Mouse (Mus musculus) lung, postnatal 0 days (tissue): ENCODE measurements around the gene Aldh1a7. TPM values are rescaled to one million over a fixed set of nuclear protein-coding genes. Genes with fewer than 3 reads are reported as not detected.
A peak's percentile ranks its signal among the peaks of the same experiment; 100 is the strongest.

Experiments
- ATAC-seq: fragments of 200-750 bp; cut with Nextera tagmentation; 2 replicates; pipeline ENCODE4 v1.8.0; 2017; ENCODE audit warnings: moderate library complexity
- DNase-seq: peaks from one replicate; pipeline ENCODE4 v3.0.0-alpha.2; 2016; ENCODE audit warnings: low spot score
- H3K27ac ChIP-seq: fragments of 300-500 bp; sonication (generic); 2 replicates; pipeline ENCODE4 v1.5.1; 2014; ENCODE audit warnings: antibody characterized with exemption, mild to moderate bottlenecking, low read length, mixed read lengths
- H3K27me3 ChIP-seq: fragments of 300-500 bp; sonication (generic); replicated peaks from 2 replicates; pipeline ENCODE4 v1.6.1; 2014; ENCODE audit warnings: low read length, mixed read lengths; ENCODE audit not compliant: insufficient read depth
- H3K36me3 ChIP-seq: fragments of 300-500 bp; sonication (generic); 2 replicates; pipeline ENCODE4 v1.6.1; 2014; ENCODE audit warnings: low read length, mixed read lengths; ENCODE audit not compliant: insufficient read depth
- H3K4me1 ChIP-seq: fragments of 300-500 bp; sonication (generic); 2 replicates; pipeline ENCODE4 v1.6.1; 2014; ENCODE audit warnings: antibody characterized with exemption, low read depth, low read length, mixed read lengths; ENCODE audit not compliant: insufficient read depth
- H3K4me2 ChIP-seq: fragments of 300-500 bp; sonication (generic); replicated peaks from 2 replicates; pipeline ENCODE4 v1.6.1; 2014; ENCODE audit warnings: low read depth, mild to moderate bottlenecking, low read length, moderate library complexity, mixed read lengths
- H3K4me3 ChIP-seq: fragments of 300-500 bp; sonication (generic); 2 replicates; pipeline ENCODE4 v1.5.1; 2014; ENCODE audit warnings: low read depth, low read length
- H3K9ac ChIP-seq: fragments of 300-500 bp; sonication (generic); replicated peaks from 2 replicates; pipeline ENCODE4 v1.6.1; 2014; ENCODE audit warnings: low read depth, mild to moderate bottlenecking
- H3K9me3 ChIP-seq: fragments of 300-500 bp; sonication (generic); 2 replicates; pipeline ENCODE4 v1.6.1; 2016; ENCODE audit warnings: low read length, mixed read lengths
- CTCF ChIP-seq: IDR thresholded peaks from 2 replicates; pipeline ENCODE4 v1.5.1; 2016; ENCODE audit warnings: antibody characterized with exemption, mild to moderate bottlenecking
- EP300 ChIP-seq: IDR thresholded peaks from 2 replicates; pipeline ENCODE4 v1.6.1; 2016; ENCODE audit warnings: antibody characterized with exemption, mild to moderate bottlenecking, control low read depth
- WGBS: fragments of 180-500 bp; shearing (Covaris S2); extraction: QIAGEN DNeasy Blood & Tissue Kit; methylation state at CpG from one replicate; pipeline ENCODE4 v1.1.7; 2014; 5-methylcytosine and 5-hydroxymethylcytosine counted together
- polyA plus RNA-seq: library from polyadenylated mRNA; unstranded; fragments of >200 nt; fragmentation: Nextera tagmentation; extraction: Ambion mirVana; gene quantifications from 2 replicates; pipeline ENCODE4 v1.2.1, GENCODE M21; 2015

Aldh1a7 gene
- polyA plus RNA-seq, 1 experiment from 2014 or later, result 62.4 TPM

- DNase-seq (no peak), ATAC-seq (no peak)
- 68% methylated on average over 1 of the region's 1 CpGs for WGBS
Measured at GRCm38 (mm10) chr19:20744630-20745029, 17.3 kb upstream of the Aldh1a7 start.

GRCm38 (mm10) chr19:20728278-20728677, 916 bp upstream of the Aldh1a7 start:
- no peaks in the 10 kb centered on the region for H3K4me1 ChIP-seq
- H3K4me3 ChIP-seq, result no peak overlapping the region
- no peak for TF ChIP-seq EP300
- peak; percentile 47 for TF ChIP-seq CTCF
- ATAC-seq (no peak), DNase-seq (peak; percentile 50)
- no peaks in the 10 kb centered on the region for H3K9me3 ChIP-seq
- no peaks in the 10 kb centered on the region for H3K36me3 ChIP-seq
- H3K27ac ChIP-seq, result no peak overlapping the region
- WGBS, result 85% methylated on average over 1 of the region's 1 CpGs
- no peak overlapping the region for H3K9ac ChIP-seq
- no peaks in the 10 kb centered on the region for H3K27me3 ChIP-seq
- no peak overlapping the region for H3K4me2 ChIP-seq

More at GRCm38 (mm10) chr19:20744630-20745029, 17.3 kb upstream of the Aldh1a7 start:
- Histone ChIP-seq H3K27ac (no peak overlapping the region), H3K4me1 (no peaks in the 10 kb centered on the region), H3K27me3 (no peaks in the 10 kb centered on the region), H3K4me2 (no peak overlapping the region), H3K4me3 (no peak overlapping the region), H3K9ac (no peak overlapping the region), H3K36me3 (no peaks in the 10 kb centered on the region), H3K9me3 (no peaks in the 10 kb centered on the region)
- no peak for TF ChIP-seq CTCF
- no peak for TF ChIP-seq EP300

GRCm38 (mm10) chr19:20722913-20723312, 4.4 kb downstream of the Aldh1a7 start:
- Histone ChIP-seq H3K4me3 (no peak overlapping the region), H3K9ac (no peak overlapping the region), H3K27ac (peak overlapping the region; percentile 26; the same call in 1 of the 2 replicates), H3K4me1 (no peaks in the 10 kb centered on the region), H3K9me3 (no peaks in the 10 kb centered on the region), H3K27me3 (no peaks in the 10 kb centered on the region), H3K4me2 (no peak overlapping the region), H3K36me3 (no peaks in the 10 kb centered on the region)
- ATAC-seq (peak; percentile 76), DNase-seq (peak; percentile 84)
- 56% methylated on average over 2 of the region's 2 CpGs for WGBS
- peak; percentile 85 for TF ChIP-seq EP300
- no peak for TF ChIP-seq CTCF

- H3K4me3 ChIP-seq, result no peak overlapping the region
- H3K36me3 ChIP-seq, result no peaks in the 10 kb centered on the region; the same call in 1 of the 2 replicates
- H3K9ac ChIP-seq, result no peak overlapping the region
- H3K4me1 ChIP-seq, result no peaks in the 10 kb centered on the region
- ATAC-seq (no peak), DNase-seq (no peak)
- H3K27ac ChIP-seq, result no peak overlapping the region
- no peaks in the 10 kb centered on the region for H3K9me3 ChIP-seq
- TF ChIP-seq CTCF, result no peak
- TF ChIP-seq EP300, result no peak
- no peak overlapping the region for H3K4me2 ChIP-seq
- no peaks in the 10 kb centered on the region for H3K27me3 ChIP-seq
- WGBS, result 87% methylated on average over 2 of the region's 2 CpGs
Measured at GRCm38 (mm10) chr19:20720298-20720697, 7.1 kb downstream of the Aldh1a7 start.

GRCm38 (mm10) chr19:20715617-20716016, 11.7 kb downstream of the Aldh1a7 start:
- H3K27me3 ChIP-seq, result no peaks in the 10 kb centered on the region
- TF ChIP-seq CTCF (no peak), EP300 (no peak)
- H3K4me3 ChIP-seq, result no peak overlapping the region
- DNase-seq (no peak), ATAC-seq (no peak)
- H3K36me3 ChIP-seq, result no peaks in the 10 kb centered on the region; the same call in 1 of the 2 replicates
- H3K4me2 ChIP-seq, result no peak overlapping the region
- no peaks in the 10 kb centered on the region for H3K4me1 ChIP-seq
- H3K9ac ChIP-seq, result no peak overlapping the region
- WGBS, result 88% methylated on average over 3 of the region's 3 CpGs
- H3K9me3 ChIP-seq, result no peaks in the 10 kb centered on the region
- no peak overlapping the region for H3K27ac ChIP-seq

GRCm38 (mm10) chr19:20715093-20715492, 12.3 kb downstream of the Aldh1a7 start:
- H3K36me3 ChIP-seq, result no peaks in the 10 kb centered on the region; the same call in 1 of the 2 replicates

GRCm38 (mm10) chr19:20714543-20714942, 12.8 kb downstream of the Aldh1a7 start:
- no peak overlapping the region for H3K27ac ChIP-seq
- H3K27me3 ChIP-seq, result no peaks in the 10 kb centered on the region
- no peaks in the 10 kb centered on the region for H3K9me3 ChIP-seq
- no peak overlapping the region for H3K4me2 ChIP-seq
- DNase-seq, result no peak
- no peak overlapping the region for H3K9ac ChIP-seq
- TF ChIP-seq EP300 (no peak), CTCF (no peak)
- H3K4me3 ChIP-seq, result no peak overlapping the region
- 83% methylated on average over 4 of the region's 4 CpGs for WGBS
- no peaks in the 10 kb centered on the region for H3K4me1 ChIP-seq
- ATAC-seq, result no peak
- H3K36me3 ChIP-seq, result no peaks in the 10 kb centered on the region; the same call in 1 of the 2 replicates

More at GRCm38 (mm10) chr19:20715093-20715492, 12.3 kb downstream of the Aldh1a7 start:
- ATAC-seq (no peak), DNase-seq (no peak)
- no peak for TF ChIP-seq CTCF
- TF ChIP-seq EP300, result no peak
- Histone ChIP-seq H3K4me2 (no peak overlapping the region), H3K9ac (no peak overlapping the region), H3K4me1 (no peaks in the 10 kb centered on the region), H3K27me3 (no peaks in the 10 kb centered on the region), H3K9me3 (no peaks in the 10 kb centered on the region), H3K27ac (no peak overlapping the region), H3K4me3 (no peak overlapping the region)
- 72% methylated on average over 1 of the region's 1 CpGs for WGBS
